Mouse (Mus musculus) macrophage (primary cell): ENCODE measurements around the gene Tcte1. TPM values are rescaled to one million over a fixed set of nuclear protein-coding genes. Genes with fewer than 3 reads are reported as not detected.

ENCODE experiments used
- H3K27ac ChIP-seq: fragments of 350-480 bp; formaldehyde crosslinking; 2 replicates; pipeline ENCODE4 v1.9.0; 2021
- H3K36me3 ChIP-seq: fragments of 350-480 bp; formaldehyde crosslinking; 2 replicates; pipeline ENCODE4 v1.9.0; 2021; ENCODE audit errors: inconsistent target
- H3K4me3 ChIP-seq: fragments of 350-480 bp; formaldehyde crosslinking; 2 replicates; pipeline ENCODE4 v1.9.0; 2021; ENCODE audit errors: inconsistent target
- H3K79me2 ChIP-seq: fragments of 350-480 bp; formaldehyde crosslinking; 2 replicates; pipeline ENCODE4 v1.9.0; 2021; ENCODE audit errors: inconsistent target
- WGBS: methylation state at CpG from one replicate; pipeline ENCODE4 v1.1.7; 2026; ENCODE audit warnings: inconsistent platforms; ENCODE audit not compliant: missing documents; 5-methylcytosine and 5-hydroxymethylcytosine counted together
- polyA plus RNA-seq: library from polyadenylated mRNA; stranded (reverse); fragments of 250-400 nt; gene quantifications from 3 replicates; pipeline ENCODE4 v1.2.4, GENCODE M21; 2018; ENCODE audit warnings: inconsistent platforms

The Tcte1 gene
- polyA plus RNA-seq, 1 experiment from 2014 or later = not detected

- Histone ChIP-seq H3K4me3 (no peak overlapping the region), H3K36me3 (no peaks in the 10 kb centered on the region), H3K79me2 (no peaks in the 10 kb centered on the region), H3K27ac (no peak overlapping the region)
- 82% methylated on average over 3 of the region's 4 CpGs for WGBS
Measured at GRCm38 (mm10) chr17:45524961-45525360, 1.7 kb downstream of the Tcte1 start.

- no peak overlapping the region for H3K27ac ChIP-seq
- H3K79me2 ChIP-seq = no peaks in the 10 kb centered on the region
- no peaks in the 10 kb centered on the region for H3K36me3 ChIP-seq
- 58% methylated on average over 5 of the region's 5 CpGs for WGBS
- no peak overlapping the region for H3K4me3 ChIP-seq
Measured at GRCm38 (mm10) chr17:45526571-45526970, 3.3 kb downstream of the Tcte1 start.

GRCm38 (mm10) chr17:45530346-45530782 is 7.1 kb downstream of the Tcte1 start:
- Histone ChIP-seq H3K36me3 (no peaks in the 10 kb centered on the region), H3K79me2 (no peaks in the 10 kb centered on the region), H3K27ac (no peak overlapping the region), H3K4me3 (no peak overlapping the region)
- 31% methylated on average over 13 of the region's 13 CpGs for WGBS

GRCm38 (mm10) chr17:45532896-45533295 is 9.7 kb downstream of the Tcte1 start:
- Histone ChIP-seq H3K36me3 (no peaks in the 10 kb centered on the region), H3K79me2 (no peaks in the 10 kb centered on the region), H3K4me3 (no peak overlapping the region), H3K27ac (no peak overlapping the region)
- 48% methylated on average over 13 of the region's 15 CpGs for WGBS

- Histone ChIP-seq H3K4me3 (no peak overlapping the region), H3K36me3 (no peaks in the 10 kb centered on the region), H3K79me2 (no peaks in the 10 kb centered on the region), H3K27ac (no peak overlapping the region)
- 13% methylated on average over 5 of the region's 5 CpGs for WGBS
Measured at GRCm38 (mm10) chr17:45536264-45536663, 13.0 kb downstream of the Tcte1 start.

- no peak overlapping the region for H3K27ac ChIP-seq
- WGBS = 65% methylated on average over 4 of the region's 4 CpGs
- H3K79me2 ChIP-seq = no peaks in the 10 kb centered on the region
- H3K36me3 ChIP-seq = no peaks in the 10 kb centered on the region
- H3K4me3 ChIP-seq = no peak overlapping the region
Measured at GRCm38 (mm10) chr17:45538394-45538793, 15.2 kb downstream of the Tcte1 start.

GRCm38 (mm10) chr17:45539664-45540063 is 16.4 kb downstream of the Tcte1 start:
- H3K79me2 ChIP-seq = no peaks in the 10 kb centered on the region
- H3K27ac ChIP-seq = no peak overlapping the region
- H3K36me3 ChIP-seq = no peaks in the 10 kb centered on the region
- H3K4me3 ChIP-seq = no peak overlapping the region
- 72% methylated on average over 19 of the region's 21 CpGs for WGBS

GRCm38 (mm10) chr17:45542129-45542528 is 18.9 kb downstream of the Tcte1 start:
- Histone ChIP-seq H3K27ac (no peak overlapping the region), H3K4me3 (no peak overlapping the region), H3K36me3 (no peaks in the 10 kb centered on the region), H3K79me2 (no peaks in the 10 kb centered on the region)
- WGBS = 41% methylated on average over 6 of the region's 6 CpGs

- WGBS = 90% methylated on average over 2 of the region's 2 CpGs
- Histone ChIP-seq H3K79me2 (no peaks in the 10 kb centered on the region), H3K27ac (no peak overlapping the region), H3K36me3 (no peaks in the 10 kb centered on the region), H3K4me3 (no peak overlapping the region)
Measured at GRCm38 (mm10) chr17:45542705-45543104, 19.5 kb downstream of the Tcte1 start.

GRCm38 (mm10) chr17:45543115-45543514 is 19.9 kb downstream of the Tcte1 start:
- 59% methylated on average over 1 of the region's 1 CpGs for WGBS
- no peaks in the 10 kb centered on the region for H3K36me3 ChIP-seq
- no peaks in the 10 kb centered on the region for H3K79me2 ChIP-seq
- H3K4me3 ChIP-seq = no peak overlapping the region
- H3K27ac ChIP-seq = no peak overlapping the region

- H3K79me2 ChIP-seq = no peaks in the 10 kb centered on the region
- no peak overlapping the region for H3K27ac ChIP-seq
- no peaks in the 10 kb centered on the region for H3K36me3 ChIP-seq
- no peak overlapping the region for H3K4me3 ChIP-seq
- 8% methylated on average over 23 of the region's 24 CpGs for WGBS
Measured at GRCm38 (mm10) chr17:45544001-45544872, 21.0 kb downstream of the Tcte1 start.

- H3K79me2 ChIP-seq = no peaks in the 10 kb centered on the region
- no peak overlapping the region for H3K27ac ChIP-seq
- no peak overlapping the region for H3K4me3 ChIP-seq
- 3% methylated on average over 46 of the region's 46 CpGs for WGBS
- no peaks in the 10 kb centered on the region for H3K36me3 ChIP-seq
Measured at GRCm38 (mm10) chr17:45544873-45545277, 21.6 kb downstream of the Tcte1 start.

GRCm38 (mm10) chr17:45545278-45545961 is 22.2 kb downstream of the Tcte1 start:
- Histone ChIP-seq H3K4me3 (no peak overlapping the region), H3K27ac (no peak overlapping the region), H3K79me2 (no peaks in the 10 kb centered on the region), H3K36me3 (no peaks in the 10 kb centered on the region)
- WGBS = 5% methylated on average over 74 of the region's 74 CpGs

- 73% methylated on average over 16 of the region's 16 CpGs for WGBS
- H3K27ac ChIP-seq = no peak overlapping the region
- H3K79me2 ChIP-seq = no peaks in the 10 kb centered on the region
- no peaks in the 10 kb centered on the region for H3K36me3 ChIP-seq
- H3K4me3 ChIP-seq = no peak overlapping the region
Measured at GRCm38 (mm10) chr17:45546941-45547340, 23.7 kb downstream of the Tcte1 start.
